Mouse (Mus musculus) liver, adult 2 months (tissue): ENCODE data around the gene Hist1h2bp. TPM values are rescaled to one million over a fixed set of nuclear protein-coding genes. Genes with fewer than 3 reads are reported as not detected.
A peak's percentile ranks its signal among the peaks of the same experiment; 100 is the strongest.
"Not testable (repeated sequence)": the region's sequence is repeated elsewhere in the genome, so short reads cannot be mapped to it uniquely, and the experiment has no call there.

ENCODE experiments used
- DNase-seq: peaks from one replicate; pipeline ENCODE4 v3.0.0-alpha.2; 2011; ENCODE audit warnings: low read depth, low spot score; ENCODE audit errors: extremely low read depth
- H3K27ac ChIP-seq: fragments of 200-500 bp; replicated peaks from 2 replicates; pipeline ENCODE4 v1.5.1; 2012; ENCODE audit warnings: low read depth, mild to moderate bottlenecking, control low read depth, inconsistent platforms, low read length; ENCODE audit not compliant: insufficient read depth
- H3K27me3 ChIP-seq: fragments of 200-500 bp; 2 replicates; pipeline ENCODE4 v1.6.1; 2012; ENCODE audit warnings: mild to moderate bottlenecking, moderate library complexity, low read length, inconsistent platforms; ENCODE audit not compliant: control insufficient read depth, insufficient read depth
- H3K36me3 ChIP-seq: fragments of 200-500 bp; 2 replicates; pipeline ENCODE4 v1.6.1; 2012; ENCODE audit warnings: low read length, inconsistent platforms; ENCODE audit not compliant: control insufficient read depth, insufficient read depth
- H3K4me1 ChIP-seq: fragments of 200-500 bp; 2 replicates; pipeline ENCODE4 v1.6.1; 2011; ENCODE audit warnings: low read length; ENCODE audit not compliant: control insufficient read depth, insufficient read depth
- H3K4me3 ChIP-seq: fragments of 200-500 bp; 2 replicates; pipeline ENCODE4 v1.5.1; 2011; ENCODE audit warnings: low read depth, mild to moderate bottlenecking, control low read depth, low read length, moderate library complexity; ENCODE audit not compliant: insufficient read depth
- H3K79me2 ChIP-seq: fragments of 200-500 bp; 2 replicates; pipeline ENCODE4 v1.6.1; 2012; ENCODE audit warnings: inconsistent platforms, mild to moderate bottlenecking, low read length, moderate library complexity; ENCODE audit not compliant: control insufficient read depth, insufficient read depth
- H3K9ac ChIP-seq: fragments of 200-500 bp; 2 replicates; pipeline ENCODE4 v1.6.1; 2012; ENCODE audit warnings: low read depth, mild to moderate bottlenecking, control low read depth, inconsistent platforms, low read length
- CTCF ChIP-seq: fragments of 200-500 bp; IDR thresholded peaks from 2 replicates; pipeline ENCODE4 v1.5.1; 2011; ENCODE audit warnings: low read depth, low read length, control low read depth
- POLR2A ChIP-seq: fragments of 200-500 bp; IDR thresholded peaks from 2 replicates; pipeline ENCODE4 v1.6.1; 2011; ENCODE audit warnings: low read length, control low read depth; ENCODE audit not compliant: insufficient read depth; ENCODE audit errors: extremely low read depth
- WGBS: fragments of 180-500 bp; shearing (Covaris S2); methylation state at CpG from one replicate; pipeline ENCODE4 v1.1.7; 2018; 5-methylcytosine and 5-hydroxymethylcytosine counted together
- polyA plus RNA-seq: library from polyadenylated mRNA; depleted of rRNA; stranded (reverse); fragments of >200 nt; gene quantifications from 2 replicates; pipeline ENCODE4 v1.2.3, GENCODE M21; 2012
- total RNA-seq: library from RNA; depleted of rRNA; stranded (reverse); fragments of >200 nt; gene quantifications from 2 replicates; pipeline ENCODE4 v1.2.3, GENCODE M21; 2014

Hist1h2bp gene
- total and polyA plus RNA-seq, 2 experiments: 0.74 TPM; not detected in 1

- not testable (repeated sequence) for H3K9ac ChIP-seq, DNase-seq
- no CpG with 5 or more reads among the region's 24 CpGs for WGBS
Observed at GRCm38 (mm10) chr13:21811539-21811938, 24.3 kb downstream of the Hist1h2bp start, which contains the start of gene Hist1h4m. TSS of gene Hist1h4m (plus strand) at chr13:21811746.

DNA sequence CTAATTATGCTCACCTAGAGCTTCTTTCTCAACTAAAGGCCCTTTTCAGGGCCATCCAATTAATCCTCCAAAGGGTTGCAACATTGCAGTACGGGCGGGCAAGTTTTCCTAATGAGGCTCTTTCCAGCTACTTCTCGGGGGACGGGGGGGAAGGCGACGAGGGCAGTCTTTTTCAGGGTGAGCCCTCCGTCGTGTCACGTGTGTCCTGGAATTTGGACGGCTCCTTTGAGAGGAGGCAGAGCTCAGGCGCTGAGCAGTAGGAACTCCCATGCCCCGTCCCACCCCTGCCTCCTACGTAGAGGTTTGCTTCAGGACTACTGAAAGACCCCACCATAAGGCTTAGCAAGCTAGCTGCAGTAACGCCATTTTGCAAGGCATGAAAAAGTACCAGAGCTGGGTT, 24.8 kb downstream of the Hist1h2bp start:
- H3K36me3 ChIP-seq, H3K9ac ChIP-seq, H3K27me3 ChIP-seq, H3K79me2 ChIP-seq, DNase-seq, H3K4me1 ChIP-seq, H3K27ac ChIP-seq: not testable (repeated sequence)
- under 1% methylated on average over 14 of the region's 14 CpGs for WGBS
- peak overlapping the region; percentile 30; the same call in 1 of the 2 replicates for H3K4me3 ChIP-seq

More at GRCm38 (mm10) chr13:21811539-21811938, 24.3 kb downstream of the Hist1h2bp start, which contains the start of gene Hist1h4m:
- not testable (repeated sequence) for H3K27me3 ChIP-seq, H3K36me3 ChIP-seq, H3K4me1 ChIP-seq, H3K27ac ChIP-seq, H3K79me2 ChIP-seq
- peak within 1 kb of the TSS; percentile 30; the same call in 1 of the 2 replicates for H3K4me3 ChIP-seq

- not testable (repeated sequence) for DNase-seq, H3K4me3 ChIP-seq, H3K36me3 ChIP-seq, H3K27ac ChIP-seq, H3K79me2 ChIP-seq, H3K27me3 ChIP-seq, H3K9ac ChIP-seq, H3K4me1 ChIP-seq
- 92% methylated on average over 6 of the region's 16 CpGs for WGBS
Observed at GRCm38 (mm10) chr13:21820082-21820890, 33.0 kb downstream of the Hist1h2bp start.

GRCm38 (mm10) chr13:21828511-21828910, 41.2 kb downstream of the Hist1h2bp start:
- no peaks in the 10 kb centered on the region for H3K27me3 ChIP-seq
- 89% methylated on average over 3 of the region's 3 CpGs for WGBS
- DNase-seq: no peak
- H3K27ac ChIP-seq: no peak overlapping the region
- H3K79me2 ChIP-seq: no peaks in the 10 kb centered on the region
- no peak for TF ChIP-seq POLR2A
- TF ChIP-seq CTCF: no peak
- no peak overlapping the region for H3K9ac ChIP-seq
- no peaks in the 10 kb centered on the region for H3K36me3 ChIP-seq
- H3K4me1 ChIP-seq: no peaks in the 10 kb centered on the region
- H3K4me3 ChIP-seq: no peak overlapping the region

DNA sequence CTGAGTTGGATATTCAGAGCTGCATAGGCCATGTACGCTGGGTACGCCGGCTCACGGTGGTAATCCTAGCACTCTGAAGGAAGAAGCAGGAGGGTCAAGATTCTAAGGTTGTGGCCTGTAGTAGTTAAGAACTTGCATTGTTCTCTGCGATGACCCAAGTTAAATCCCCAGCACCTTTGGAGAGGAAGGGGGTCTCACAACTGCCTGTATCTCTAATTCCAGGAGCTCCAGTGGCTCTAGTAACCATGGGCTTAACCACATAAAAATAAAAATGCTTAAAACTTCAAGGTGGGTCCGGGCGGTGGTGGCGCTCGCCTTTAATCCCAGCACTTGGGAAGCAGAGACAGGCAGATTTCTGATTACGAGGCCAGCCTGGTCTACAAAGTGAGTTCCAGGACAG, 43.1 kb downstream of the Hist1h2bp start:
- no peaks in the 10 kb centered on the region for H3K36me3 ChIP-seq
- DNase-seq: no peak
- no peaks in the 10 kb centered on the region for H3K79me2 ChIP-seq
- no peak overlapping the region for H3K4me3 ChIP-seq
- H3K4me1 ChIP-seq: no peaks in the 10 kb centered on the region
- WGBS: 95% methylated on average over 10 of the region's 10 CpGs
- no peaks in the 10 kb centered on the region for H3K27me3 ChIP-seq
- no peak overlapping the region for H3K9ac ChIP-seq
- H3K27ac ChIP-seq: no peak overlapping the region
- no peak for TF ChIP-seq CTCF
- no peak for TF ChIP-seq POLR2A
